Mouse (Mus musculus): ENCODE data around the gene Apol7a. TPM values are rescaled to one million over a fixed set of nuclear protein-coding genes. Genes with fewer than 3 reads are reported as not detected.
A peak's percentile ranks its signal among the peaks of the same experiment; 100 is the strongest.

Apol7a gene
- polyA plus RNA-seq, 1 experiment from 2014 or later = 31.4 TPM

- no peak for TF ChIP-seq CTCF (IDR thresholded peaks at IDR 0.05; ENCODE audit: low read depth)
- WGBS = 45% methylated on average over 4 of the region's 4 CpGs
- H3K27me3 ChIP-seq (replicated peaks; ENCODE audit: control insufficient read depth, insufficient read depth, low read length) = no peaks in the 10 kb centered on the region
- H3K4me2 ChIP-seq (replicated peaks; ENCODE audit: low read depth) = no peak overlapping the region
- H3K4me1 ChIP-seq (replicated peaks; ENCODE audit: control insufficient read depth, insufficient read depth, low read length) = no peaks in the 10 kb centered on the region
- no peaks in the 10 kb centered on the region for H3K9me3 ChIP-seq (ENCODE audit: control insufficient read depth)
- H3K4me3 ChIP-seq (ENCODE audit: low read depth, low read length) = no peak overlapping the region
- H3K27ac ChIP-seq (ENCODE audit: low read depth, low read length) = no peak overlapping the region
- no peaks in the 10 kb centered on the region for H3K36me3 ChIP-seq (ENCODE audit: control insufficient read depth, insufficient read depth)
- no peak for ATAC-seq
- no peak overlapping the region for H3K9ac ChIP-seq (ENCODE audit: low read depth, low read length)
Observed at GRCm38 (mm10) chr15:77353764-77354163, 45.1 kb downstream of the Apol7a start.

GRCm38 (mm10) chr15:77352863-77353262 lies 46.0 kb downstream of the Apol7a start:
- H3K4me3 ChIP-seq (ENCODE audit: low read depth, low read length) = no peak overlapping the region
- H3K4me2 ChIP-seq (replicated peaks; ENCODE audit: low read depth) = no peak overlapping the region
- H3K9me3 ChIP-seq (ENCODE audit: control insufficient read depth) = no peaks in the 10 kb centered on the region
- H3K27me3 ChIP-seq (replicated peaks; ENCODE audit: control insufficient read depth, insufficient read depth, low read length) = no peaks in the 10 kb centered on the region
- H3K36me3 ChIP-seq (ENCODE audit: control insufficient read depth, insufficient read depth) = no peaks in the 10 kb centered on the region
- no peaks in the 10 kb centered on the region for H3K4me1 ChIP-seq (replicated peaks; ENCODE audit: control insufficient read depth, insufficient read depth, low read length)
- H3K27ac ChIP-seq (ENCODE audit: low read depth, low read length) = no peak overlapping the region
- no peak overlapping the region for H3K9ac ChIP-seq (ENCODE audit: low read depth, low read length)
- TF ChIP-seq CTCF (IDR thresholded peaks at IDR 0.05; ENCODE audit: low read depth) = no peak
- 64% methylated on average over 7 of the region's 7 CpGs for WGBS
- ATAC-seq = no peak

DNA sequence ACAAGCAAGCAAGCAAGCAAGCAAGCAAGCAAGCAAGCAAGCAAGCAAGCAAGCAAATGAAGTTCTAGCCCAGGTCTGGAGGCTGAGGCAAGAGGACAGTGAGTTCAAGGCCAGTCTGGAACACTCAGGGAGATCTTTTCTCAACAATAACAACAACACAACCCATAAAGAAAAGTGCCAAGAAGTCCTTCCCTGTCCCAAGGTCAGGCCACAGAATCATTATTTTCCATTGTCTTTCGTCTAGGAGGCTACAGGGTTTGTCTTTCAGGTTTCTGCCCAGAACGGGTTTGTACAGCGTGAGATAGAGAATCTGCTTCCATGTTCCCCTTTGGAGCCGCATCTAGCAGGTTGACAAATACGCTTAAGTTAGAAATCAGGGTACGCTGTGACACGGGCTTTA lies 48.8 kb downstream of the Apol7a start:
- TF ChIP-seq CTCF (IDR thresholded peaks at IDR 0.05; ENCODE audit: low read depth) = no peak
- no peak for ATAC-seq
- 89% methylated on average over 7 of the region's 7 CpGs for WGBS
- Histone ChIP-seq H3K36me3 (ENCODE audit: control insufficient read depth, insufficient read depth) (no peaks in the 10 kb centered on the region), H3K9ac (ENCODE audit: low read depth, low read length) (no peak overlapping the region), H3K4me3 (ENCODE audit: low read depth, low read length) (no peak overlapping the region), H3K4me1 (replicated peaks; ENCODE audit: control insufficient read depth, insufficient read depth, low read length) (no peaks in the 10 kb centered on the region), H3K9me3 (ENCODE audit: control insufficient read depth) (no peaks in the 10 kb centered on the region), H3K27ac (ENCODE audit: low read depth, low read length) (no peak overlapping the region), H3K4me2 (replicated peaks; ENCODE audit: low read depth) (no peak overlapping the region), H3K27me3 (replicated peaks; ENCODE audit: control insufficient read depth, insufficient read depth, low read length) (no peaks in the 10 kb centered on the region)

GRCm38 (mm10) chr15:77348146-77348545 lies 50.8 kb downstream of the Apol7a start:
- no peaks in the 10 kb centered on the region for H3K36me3 ChIP-seq (ENCODE audit: control insufficient read depth, insufficient read depth)
- no peak for TF ChIP-seq CTCF (IDR thresholded peaks at IDR 0.05; ENCODE audit: low read depth)
- H3K4me3 ChIP-seq (ENCODE audit: low read depth, low read length) = no peak overlapping the region
- H3K9me3 ChIP-seq (ENCODE audit: control insufficient read depth) = no peaks in the 10 kb centered on the region
- no peaks in the 10 kb centered on the region for H3K27me3 ChIP-seq (replicated peaks; ENCODE audit: control insufficient read depth, insufficient read depth, low read length)
- H3K9ac ChIP-seq (ENCODE audit: low read depth, low read length) = no peak overlapping the region
- no peak overlapping the region for H3K4me2 ChIP-seq (replicated peaks; ENCODE audit: low read depth)
- WGBS = 71% methylated on average over 7 of the region's 7 CpGs
- ATAC-seq = no peak
- H3K4me1 ChIP-seq (replicated peaks; ENCODE audit: control insufficient read depth, insufficient read depth, low read length) = peaks cover 7% of the 10 kb centered on the region; the same call in 1 of the 2 replicates
- no peak overlapping the region for H3K27ac ChIP-seq (ENCODE audit: low read depth, low read length)

DNA sequence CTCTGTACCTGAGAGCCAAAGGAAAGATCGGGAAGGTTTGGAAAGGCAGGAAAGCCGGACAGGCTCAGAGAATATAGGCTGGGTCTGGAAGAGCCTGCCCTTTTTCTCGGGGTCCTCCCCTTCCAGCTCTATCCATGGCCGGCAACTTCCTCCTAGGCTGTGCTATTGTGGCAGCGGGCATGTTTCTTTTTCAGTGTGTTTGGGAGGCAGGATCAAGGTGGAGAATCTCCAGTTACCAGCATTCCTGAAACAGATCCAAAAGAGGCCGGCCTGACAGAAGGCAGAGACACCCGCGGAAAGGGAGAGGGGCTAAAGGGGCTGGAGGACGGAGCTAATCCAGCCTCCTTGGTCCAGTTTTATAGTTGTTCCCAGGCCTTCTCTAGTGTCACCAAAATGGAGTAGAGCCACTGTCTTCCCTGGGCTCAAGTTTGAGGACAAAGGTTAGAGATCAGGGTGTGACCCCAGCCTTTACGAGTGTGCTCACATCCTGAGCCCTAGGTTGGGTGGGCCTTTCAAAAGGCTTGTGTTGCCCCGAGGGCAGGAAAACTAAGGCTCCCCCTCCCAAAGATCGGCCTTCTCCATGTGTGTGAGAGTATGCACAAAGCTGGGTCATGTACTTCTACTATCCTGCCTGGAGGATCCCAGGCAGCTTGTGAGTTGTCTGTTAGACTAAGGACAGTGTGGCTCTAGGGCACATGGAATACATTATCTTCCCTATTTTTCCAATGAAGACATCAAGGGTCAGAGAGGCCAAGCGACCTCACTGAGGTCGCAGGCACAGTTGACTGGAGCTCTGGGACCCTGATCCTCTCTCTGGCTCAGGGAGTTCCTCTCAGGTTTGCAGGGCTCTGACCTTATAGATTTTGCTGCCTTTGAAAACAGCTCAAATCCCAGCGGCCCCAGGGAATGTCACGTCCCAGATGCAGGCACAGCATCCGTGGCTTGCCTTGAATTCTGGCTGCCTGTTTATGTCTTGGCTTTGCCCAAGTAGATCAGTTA lies 54.5 kb downstream of the Apol7a start:
- Histone ChIP-seq H3K4me2 (replicated peaks; ENCODE audit: low read depth) (peak overlapping the region; percentile 61), H3K36me3 (ENCODE audit: control insufficient read depth, insufficient read depth) (no peaks in the 10 kb centered on the region), H3K4me3 (ENCODE audit: low read depth, low read length) (no peak overlapping the region), H3K9me3 (ENCODE audit: control insufficient read depth) (no peaks in the 10 kb centered on the region), H3K4me1 (replicated peaks; ENCODE audit: control insufficient read depth, insufficient read depth, low read length) (peaks cover 10% of the 10 kb centered on the region; the same call in 1 of the 2 replicates), H3K27me3 (replicated peaks; ENCODE audit: control insufficient read depth, insufficient read depth, low read length) (no peaks in the 10 kb centered on the region), H3K27ac (ENCODE audit: low read depth, low read length) (peak overlapping the region; percentile 58), H3K9ac (ENCODE audit: low read depth, low read length) (0 out of 2 replicates have a peak overlapping the region, but pooled peaks have one; percentile 19)
- 47% methylated on average over 17 of the region's 17 CpGs for whole genome bisulfite sequencing
- no peak for TF ChIP-seq CTCF (IDR thresholded peaks at IDR 0.05; ENCODE audit: low read depth)
- no peak; the same call in 1 of the 2 replicates for ATAC-seq

GRCm38 (mm10) chr15:77343527-77344091 lies 55.3 kb downstream of the Apol7a start:
- Histone ChIP-seq H3K27me3 (replicated peaks; ENCODE audit: control insufficient read depth, insufficient read depth, low read length) (no peaks in the 10 kb centered on the region), H3K9ac (ENCODE audit: low read depth, low read length) (0 out of 2 replicates have a peak overlapping the region, but pooled peaks have one; percentile 19), H3K4me1 (replicated peaks; ENCODE audit: control insufficient read depth, insufficient read depth, low read length) (peaks cover 10% of the 10 kb centered on the region; the same call in 1 of the 2 replicates), H3K36me3 (ENCODE audit: control insufficient read depth, insufficient read depth) (no peaks in the 10 kb centered on the region), H3K9me3 (ENCODE audit: control insufficient read depth) (no peaks in the 10 kb centered on the region), H3K4me3 (ENCODE audit: low read depth, low read length) (peak overlapping the region; percentile 9; the same call in 1 of the 2 replicates), H3K4me2 (replicated peaks; ENCODE audit: low read depth) (peak overlapping the region; percentile 61), H3K27ac (ENCODE audit: low read depth, low read length) (peak overlapping the region; percentile 58)
- ATAC-seq = peak; percentile 55; the same call in 1 of the 2 replicates
- WGBS = 10% methylated on average over 13 of the region's 13 CpGs
- peak; percentile 92 for TF ChIP-seq CTCF (IDR thresholded peaks at IDR 0.05; ENCODE audit: low read depth)

Data from intestine, postnatal 0 days (tissue).